ENCODE assay signal across 8 mouse cellular contexts in the genomic region with DNA sequence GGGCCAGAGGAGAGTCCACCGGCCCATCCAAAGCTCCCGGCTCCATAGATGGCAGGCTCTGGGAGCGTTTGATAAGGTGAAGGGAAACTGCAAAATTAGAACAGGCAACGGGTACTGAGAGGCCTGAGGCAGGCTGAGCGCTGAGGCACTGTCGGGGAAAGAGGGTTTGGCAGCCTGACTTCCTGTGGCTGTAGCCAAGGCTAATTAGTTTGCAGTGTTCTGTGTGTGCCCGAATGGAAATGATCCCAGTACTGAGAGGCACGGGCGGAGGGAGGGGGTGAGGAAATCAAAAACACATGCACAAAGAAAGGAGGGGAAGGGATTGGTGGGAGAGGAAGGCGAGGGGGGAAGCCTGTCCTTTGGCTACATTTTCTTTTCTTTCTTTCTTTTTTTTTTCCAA.
DNase-seq lines count a peak whose midpoint lies in the region; ATAC-seq and TF ChIP-seq lines count a peak whose summit lies in the region.
"Had no signal": no experiment of that assay in that cellular context is flagged by ENCODE, and none has a peak within 500 bp of the region (broad histone marks: within the 10 kb centered on the region; RNA-seq: fewer than 3 reads in every experiment).

No protein-coding gene starts in this region.

- no peak overlapping the region for H3K9ac ChIP-seq in hindbrain, embryonic 15.5 days
- H3K9ac ChIP-seq: liver, embryonic 14.5 days had no signal

- TF ChIP-seq CTCF in brain, embryonic 14.5 days (IDR thresholded peaks at IDR 0.05; ENCODE audit: borderline replicate concordance, extremely low read depth, insufficient read depth, insufficient read length): no peak

- H3K4me3 ChIP-seq in hindbrain, embryonic 15.5 days: no peak overlapping the region

- H3K9me3 ChIP-seq in hindbrain, embryonic 15.5 days: no peaks in the 10 kb centered on the region

- 27% methylated on average over 10 of the region's 10 CpGs for whole genome bisulfite sequencing in hindbrain, embryonic 15.5 days

- DNase-seq in NIH3T3 (ENCODE audit: low read depth): peak; percentile 77
- DNase-seq in brain, embryonic 14.5 days (ENCODE audit: low read depth): peak; percentile 93
- peak; percentile 4 to 41 for DNase-seq in frontal cortex, adult 2 months (ENCODE audit: extremely low spot score in 1 of 2, low spot score in 1 of 2)
- DNase-seq in left cerebral cortex, postnatal 10 days (ENCODE audit: extremely low spot score in 1 of 2, low spot score in 2 of 2): peak; percentile 26 to 36
- DNase-seq in ovary, postnatal 36 days (ENCODE audit: low spot score): peak; percentile 5
- DNase-seq in urinary bladder, postnatal 14 days (ENCODE audit: low spot score): no peak

- no peaks in the 10 kb centered on the region for H3K36me3 ChIP-seq in hindbrain, embryonic 15.5 days

- intact Hi-C loops in left cerebral cortex, postnatal 10 days (cut with DNase I): no loop called here

- no peak for TF ChIP-seq POLR2A in brain, embryonic 14.5 days (IDR thresholded peaks at IDR 0.05; ENCODE audit: borderline replicate concordance, extremely low read depth, insufficient read depth, insufficient read length, poor library complexity, severe bottlenecking)

- no peak overlapping the region for H3K27ac ChIP-seq in hindbrain, embryonic 15.5 days (replicated peaks)
- H3K27ac ChIP-seq: liver, embryonic 14.5 days had no signal

- H3K4me1 ChIP-seq in hindbrain, embryonic 15.5 days (replicated peaks): no peaks in the 10 kb centered on the region

- H3K27me3 ChIP-seq in hindbrain, embryonic 15.5 days: no peaks in the 10 kb centered on the region

- no peak overlapping the region; the same call in 1 of the 2 replicates for H3K4me2 ChIP-seq in hindbrain, embryonic 15.5 days

- ATAC-seq in hindbrain, embryonic 15.5 days (ENCODE audit: low FRiP score, low read depth): peak; percentile 93
